Mouse (Mus musculus): ENCODE results near the gene Wdr95.

DNA sequence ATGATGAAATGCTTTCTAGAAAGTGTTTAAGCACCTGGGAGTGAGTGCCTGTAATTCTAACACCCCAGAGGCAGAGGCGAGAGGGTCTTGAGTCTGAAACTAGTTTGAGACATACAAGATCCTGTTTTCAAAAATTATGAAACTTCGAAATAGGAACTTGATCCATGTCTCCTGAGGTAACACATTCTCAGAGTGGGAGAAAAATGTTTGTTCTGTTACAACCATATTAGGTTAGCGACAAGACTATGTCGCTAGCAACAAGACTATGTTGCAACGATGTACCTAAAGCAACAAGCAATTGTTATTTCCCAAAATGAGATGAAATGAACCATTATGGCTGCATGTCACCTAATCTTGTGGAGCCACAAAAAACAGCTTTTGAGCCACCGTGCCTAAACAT, 43.0 kb upstream of the Wdr95 start:
- TF ChIP-seq ELF1 (IDR thresholded peaks at IDR 0.05; ENCODE audit: low read depth, low read length) (no peak), TCF12 (IDR thresholded peaks at IDR 0.05; ENCODE audit: low read depth, low read length) (no peak), EP300 (IDR thresholded peaks at IDR 0.05; ENCODE audit: low read depth in 1 of 2, low read length in 2 of 2) (no peak), KAT2A (conservative IDR thresholded peaks at IDR 0.05; ENCODE audit: low read depth, low read length) (no peak), NRF1 (IDR thresholded peaks at IDR 0.05; ENCODE audit: insufficient read depth, low read depth, low read length, poor library complexity, severe bottlenecking) (no peak)

All from MEL (cell line).